Mouse (Mus musculus): ENCODE measurements around the gene Ugt1a6a. TPM values are rescaled to one million over a fixed set of nuclear protein-coding genes. Genes with fewer than 3 reads are reported as not detected.

Gene Ugt1a6a
- polyA plus RNA-seq, 1 experiment from 2014 or later = 21.3 TPM

- no peak for TF ChIP-seq CTCF (IDR thresholded peaks at IDR 0.05)
- CTCF ChIA-PET = no interaction called here
- DNase-seq (ENCODE audit: low read depth, low spot score) (no peak), ATAC-seq (no peak)
- in situ Hi-C loops (cut with MboI; ENCODE audit: low pct_unique_long_range_greater_than_20kb) = no loop called here
- peaks cover 4% of the 10 kb centered on the region for H3K27me3 ChIP-seq
- POLR2A ChIA-PET = no interaction called here
Measured at GRCm38 (mm10) chr1:88186325-88186935, 51.8 kb downstream of the Ugt1a6a start.

GRCm38 (mm10) chr1:88192136-88192535, 57.5 kb downstream of the Ugt1a6a start:
- CTCF ChIA-PET = interaction anchor here (1.0 kb wide), 1 partner anchor 14 kb away, joined by 3 read pairs; no protein-coding TSS in a partner anchor
- TF ChIP-seq CTCF (IDR thresholded peaks at IDR 0.05) = no peak
- H3K27me3 ChIP-seq = no peaks in the 10 kb centered on the region
- no peak for ATAC-seq
- no peak for DNase-seq (ENCODE audit: low read depth, low spot score)
- POLR2A ChIA-PET = no interaction called here
- in situ Hi-C loops (cut with MboI; ENCODE audit: low pct_unique_long_range_greater_than_20kb) = no loop called here

GRCm38 (mm10) chr1:88195687-88196086, 61.1 kb downstream of the Ugt1a6a start:
- DNase-seq (ENCODE audit: low read depth, low spot score) = peak; percentile 39
- ChIA-PET POLR2A (no interaction called here), CTCF (interaction anchor here (1.0 kb wide), 1 partner anchor 26 kb away, joined by 3 read pairs; no protein-coding TSS in a partner anchor)
- no peaks in the 10 kb centered on the region for H3K27me3 ChIP-seq
- no peak for TF ChIP-seq CTCF (IDR thresholded peaks at IDR 0.05)
- in situ Hi-C loops (cut with MboI; ENCODE audit: low pct_unique_long_range_greater_than_20kb) = no loop called here
- ATAC-seq = peak; percentile 54

- ChIA-PET POLR2A (no interaction called here), CTCF (no interaction called here)
- ATAC-seq (no peak), DNase-seq (ENCODE audit: low read depth, low spot score) (no peak)
- TF ChIP-seq CTCF (IDR thresholded peaks at IDR 0.05) = no peak
- no peaks in the 10 kb centered on the region for H3K27me3 ChIP-seq
- in situ Hi-C loops (cut with MboI; ENCODE audit: low pct_unique_long_range_greater_than_20kb) = no loop called here
Measured at GRCm38 (mm10) chr1:88197443-88197842, 62.8 kb downstream of the Ugt1a6a start.

GRCm38 (mm10) chr1:88199996-88200395, 65.4 kb downstream of the Ugt1a6a start:
- POLR2A ChIA-PET = interaction anchor here (0.6 kb wide), 1 partner anchor 445 kb away, joined by 4 read pairs; the partner anchor contains the start of gene Atg16l1
- TF ChIP-seq CTCF (IDR thresholded peaks at IDR 0.05) = no peak

GRCm38 (mm10) chr1:88200456-88200855, 65.8 kb downstream of the Ugt1a6a start, which contains the start of gene Ugt1a2:
Ugt1a2 (plus strand) TSS chr1:88200601.
- ChIA-PET POLR2A (no interaction called here), CTCF (interaction anchor here (1.4 kb wide), 1 partner anchor 11 kb away, joined by 3 read pairs; the partner anchor contains the start of gene Ugt1a1)
- DNase-seq (ENCODE audit: low read depth, low spot score) (peak; percentile 33), ATAC-seq (no peak)
- no peak for TF ChIP-seq CTCF (IDR thresholded peaks at IDR 0.05)
- in situ Hi-C loops (cut with MboI; ENCODE audit: low pct_unique_long_range_greater_than_20kb) = no loop called here
- no peaks in the 10 kb centered on the region for H3K27me3 ChIP-seq

More at GRCm38 (mm10) chr1:88199996-88200395, 65.4 kb downstream of the Ugt1a6a start:
- ATAC-seq (no peak), DNase-seq (ENCODE audit: low read depth, low spot score) (no peak)
- in situ Hi-C loops (cut with MboI; ENCODE audit: low pct_unique_long_range_greater_than_20kb) = no loop called here
- no peaks in the 10 kb centered on the region for H3K27me3 ChIP-seq
- CTCF ChIA-PET = no interaction called here

GRCm38 (mm10) chr1:88205294-88205922, 70.8 kb downstream of the Ugt1a6a start, which contains the start of gene Dnajb3:
Dnajb3 (minus strand) TSS chr1:88205782.
- H3K27me3 ChIP-seq = no peaks in the 10 kb centered on the region
- POLR2A ChIA-PET = no interaction called here
- in situ Hi-C loops (cut with MboI; ENCODE audit: low pct_unique_long_range_greater_than_20kb) = no loop called here
- DNase-seq (ENCODE audit: low read depth, low spot score) (no peak), ATAC-seq (no peak)
- CTCF ChIA-PET = no interaction called here
- TF ChIP-seq CTCF (IDR thresholded peaks at IDR 0.05) = no peak

GRCm38 (mm10) chr1:88206843-88207479, 72.4 kb downstream of the Ugt1a6a start:
- ATAC-seq = no peak
- ChIA-PET POLR2A (interaction anchor here (0.6 kb wide), 1 partner anchor 42 kb away, joined by 3 read pairs; no protein-coding TSS in a partner anchor), CTCF (no interaction called here)
- TF ChIP-seq CTCF (IDR thresholded peaks at IDR 0.05) = no peak
- DNase-seq (ENCODE audit: low read depth, low spot score) = no peak
- in situ Hi-C loops (cut with MboI; ENCODE audit: low pct_unique_long_range_greater_than_20kb) = no loop called here
- H3K27me3 ChIP-seq = no peaks in the 10 kb centered on the region

GRCm38 (mm10) chr1:88211812-88212211, 77.2 kb downstream of the Ugt1a6a start, which contains the start of gene Ugt1a1:
Ugt1a1 (plus strand) TSS chr1:88211959.
- DNase-seq (ENCODE audit: low read depth, low spot score) (no peak), ATAC-seq (no peak)
- POLR2A ChIA-PET = interaction anchor here (0.7 kb wide), 1 partner anchor 997 kb away, joined by 3 read pairs; no protein-coding TSS in a partner anchor
- CTCF ChIA-PET = interaction anchor here (0.8 to 2.5 kb wide), 6 partner anchors 9 to 66 kb away, joined by 3 to 10 read pairs (median 3); partner anchors contain the start of genes Hjurp and Trpm8
- no peaks in the 10 kb centered on the region for H3K27me3 ChIP-seq
- no peak for TF ChIP-seq CTCF (IDR thresholded peaks at IDR 0.05)
- in situ Hi-C loops (cut with MboI; ENCODE audit: low pct_unique_long_range_greater_than_20kb) = no loop called here

- no peaks in the 10 kb centered on the region for H3K27me3 ChIP-seq
- no peak for ATAC-seq
- CTCF ChIA-PET = interaction anchor here (0.8 to 2.5 kb wide), 6 partner anchors 10 to 65 kb away, joined by 3 to 10 read pairs (median 3); partner anchors contain the start of genes Hjurp and Trpm8
- in situ Hi-C loops (cut with MboI; ENCODE audit: low pct_unique_long_range_greater_than_20kb) = no loop called here
- no peak for TF ChIP-seq CTCF (IDR thresholded peaks at IDR 0.05)
- no peak for DNase-seq (ENCODE audit: low read depth, low spot score)
- POLR2A ChIA-PET = no interaction called here
Measured at GRCm38 (mm10) chr1:88212341-88213045, 77.9 kb downstream of the Ugt1a6a start.

All from Patski (cell line).